Mouse (Mus musculus): Measurements from ENCODE around the gene Hpn. TPM values are rescaled to one million over a fixed set of nuclear protein-coding genes. Genes with fewer than 3 reads are reported as not detected.
A peak's percentile ranks its signal among the peaks of the same experiment; 100 is the strongest.

The Hpn gene
- polyA plus RNA-seq, 1 experiment from 2014 or later, result 36.0 TPM

GRCm38 (mm10) chr7:31155296-31156033 is 40.4 kb upstream of the Hpn start, which contains the start of gene Gramd1a:
Gene Gramd1a (minus strand): TSS chr7:31155896.
- Histone ChIP-seq H3K9ac (ENCODE audit: low read length) (peak within 1 kb of the TSS; percentile 48), H3K4me2 (ENCODE audit: low read depth, low read length) (no peak within 1 kb of the TSS)
- 58% methylated on average over 5 of the region's 5 CpGs for WGBS

DNA sequence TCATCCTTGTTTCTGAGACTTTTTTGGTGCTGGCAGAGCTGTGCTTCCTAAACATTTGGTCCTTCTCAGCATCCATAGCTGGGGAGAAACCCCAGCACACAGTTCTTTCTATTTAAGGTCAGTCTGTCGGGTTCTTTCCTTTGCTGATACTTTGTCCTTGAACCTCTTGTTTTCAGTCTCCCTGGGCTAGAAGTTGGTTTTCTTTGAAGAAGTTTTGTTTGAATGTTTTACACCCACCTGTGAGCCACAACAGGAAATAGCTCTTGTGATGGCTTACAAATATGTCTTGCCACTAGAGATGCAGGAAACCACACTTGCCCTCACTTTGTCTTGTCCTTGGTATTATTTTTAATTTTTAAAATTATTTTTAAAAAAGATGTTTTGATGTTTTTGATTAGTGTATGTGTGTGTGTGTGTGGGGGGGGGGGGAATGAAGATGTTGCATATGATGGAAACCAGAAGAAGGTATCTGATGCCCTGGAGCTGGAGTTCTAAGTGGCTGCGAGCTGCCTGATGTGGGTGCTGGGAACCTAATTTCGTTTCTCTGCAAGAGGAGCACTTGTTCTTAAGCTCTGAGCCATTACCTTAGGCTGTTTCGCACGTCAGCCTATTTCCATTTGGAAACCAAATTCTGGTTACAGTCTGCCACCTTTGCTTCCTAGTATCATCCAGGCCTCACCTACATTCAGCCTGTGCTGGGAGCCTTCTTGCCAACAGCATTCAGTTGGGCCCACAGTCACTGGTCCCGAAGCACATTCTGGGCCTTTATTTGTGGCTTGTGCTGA is 38.6 kb upstream of the Hpn start:
- Histone ChIP-seq H3K9me3 (replicated peaks; ENCODE audit: control insufficient read depth, low read length) (no peaks in the 10 kb centered on the region), H3K4me3 (replicated peaks; ENCODE audit: low read length) (no peak overlapping the region), H3K9ac (ENCODE audit: low read length) (no peak overlapping the region), H3K36me3 (ENCODE audit: control insufficient read depth, insufficient read depth, low read length) (no peaks in the 10 kb centered on the region), H3K4me1 (ENCODE audit: control insufficient read depth, insufficient read depth, low read length) (peaks cover 24% of the 10 kb centered on the region), H3K27me3 (ENCODE audit: control insufficient read depth, insufficient read depth, low read length) (no peaks in the 10 kb centered on the region), H3K4me2 (ENCODE audit: low read depth, low read length) (no peak overlapping the region), H3K27ac (ENCODE audit: low read length) (no peak overlapping the region)
- ATAC-seq (ENCODE audit: insufficient read depth, low FRiP score), result no peak
- 85% methylated on average over 6 of the region's 6 CpGs for WGBS

More at GRCm38 (mm10) chr7:31155296-31156033, 40.4 kb upstream of the Hpn start, which contains the start of gene Gramd1a:
- no peak within 1 kb of the TSS for H3K4me3 ChIP-seq (replicated peaks; ENCODE audit: low read length)
- ATAC-seq (ENCODE audit: insufficient read depth, low FRiP score), result no peak
- H3K27ac ChIP-seq (ENCODE audit: low read length), result peak within 1 kb of the TSS; percentile 60
- H3K9me3 ChIP-seq (replicated peaks; ENCODE audit: control insufficient read depth, low read length), result no peaks in the 10 kb centered on the region; the same call in 1 of the 2 replicates
- H3K36me3 ChIP-seq (ENCODE audit: control insufficient read depth, insufficient read depth, low read length), result no peaks in the 10 kb centered on the region
- H3K27me3 ChIP-seq (ENCODE audit: control insufficient read depth, insufficient read depth, low read length), result no peaks in the 10 kb centered on the region
- peaks cover 13% of the 10 kb centered on the region for H3K4me1 ChIP-seq (ENCODE audit: control insufficient read depth, insufficient read depth, low read length)

DNA sequence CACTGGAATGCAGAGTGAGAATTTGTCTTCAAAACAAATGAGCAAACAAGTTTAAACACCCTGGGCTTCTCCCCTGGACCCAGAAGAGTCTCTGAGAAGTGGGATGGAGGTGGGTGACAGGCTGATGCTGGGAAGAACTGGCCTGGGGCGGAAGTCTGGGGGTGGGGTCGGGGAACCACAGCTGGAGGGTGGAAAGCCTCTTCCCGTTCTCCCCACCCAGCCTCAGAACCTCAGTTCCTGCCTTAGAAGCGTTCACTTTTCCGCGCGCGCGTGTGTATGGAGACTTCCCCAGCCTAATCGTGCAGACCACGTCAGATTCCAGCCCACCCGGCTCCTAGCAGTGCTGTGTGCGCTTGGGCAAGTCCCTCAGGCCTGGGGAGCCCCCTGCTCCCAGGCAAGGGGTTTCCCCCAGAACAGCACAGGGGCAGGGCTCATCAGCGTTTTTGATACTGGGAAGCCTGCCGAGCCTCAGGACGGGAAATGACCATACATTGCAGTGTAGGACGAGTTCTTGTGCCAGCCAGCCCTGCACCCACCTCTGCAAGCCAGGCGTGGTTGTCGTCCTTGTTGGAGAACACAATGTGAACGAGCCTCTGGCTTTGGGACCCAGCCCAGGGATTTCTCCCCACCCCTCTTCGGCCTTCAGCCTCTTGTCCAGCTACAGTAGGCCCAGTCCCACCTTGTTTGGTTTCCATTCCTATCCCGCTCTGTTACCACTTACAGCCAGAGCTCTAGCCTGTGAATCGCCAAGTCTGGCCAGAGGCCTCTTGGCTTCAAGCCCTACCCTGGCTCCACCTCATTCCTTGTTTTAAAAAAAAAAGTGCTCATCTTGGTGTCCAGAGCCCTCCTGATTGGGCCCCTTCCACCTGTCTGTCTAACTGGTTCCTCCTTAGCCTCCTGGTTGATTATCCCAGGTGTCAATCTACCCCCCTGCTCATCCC is 36.5 kb upstream of the Hpn start:
- ATAC-seq (ENCODE audit: insufficient read depth, low FRiP score), result peak; percentile 41
- peak overlapping the region; percentile 98 for H3K9ac ChIP-seq (ENCODE audit: low read length)
- 10% methylated on average over 23 of the region's 23 CpGs for WGBS

DNA sequence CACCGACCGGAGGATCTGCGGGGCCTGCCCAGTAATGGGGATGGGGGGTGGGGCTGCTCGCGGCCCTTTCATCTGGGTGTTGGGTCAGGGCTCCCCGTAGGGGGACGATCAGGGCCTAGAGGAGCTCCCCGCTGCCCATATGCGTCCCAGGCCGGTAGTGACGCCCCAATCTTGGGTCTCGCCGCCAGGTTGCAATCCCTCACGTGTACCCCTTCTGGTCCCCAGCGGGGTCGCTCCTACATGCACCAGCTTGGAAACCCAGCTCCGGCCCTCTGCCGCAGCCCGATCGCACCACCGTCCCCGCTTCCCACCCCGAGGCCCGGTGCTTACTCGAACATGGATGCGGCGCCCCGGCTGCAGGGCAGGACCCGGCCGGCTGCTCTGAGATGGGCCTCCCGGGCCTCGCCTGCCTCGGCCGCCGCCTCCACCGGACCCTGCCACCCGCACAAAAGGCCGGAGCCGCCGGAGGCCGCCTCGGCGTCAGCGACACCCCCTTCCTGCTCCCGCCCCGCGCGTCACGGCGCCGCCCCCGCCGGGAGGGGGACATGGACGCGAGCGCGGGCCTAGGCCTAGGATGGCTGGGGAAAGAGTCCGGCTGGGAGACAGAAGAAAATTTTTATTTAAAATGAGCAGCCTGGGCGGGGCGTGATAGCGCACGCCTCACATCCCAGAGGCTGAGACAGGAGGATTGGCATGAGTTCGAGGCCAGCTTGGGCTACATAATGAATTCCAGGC is 35.6 kb upstream of the Hpn start:
- peak overlapping the region; percentile 94 for H3K27ac ChIP-seq (ENCODE audit: low read length)
- H3K4me3 ChIP-seq (replicated peaks; ENCODE audit: low read length), result peak overlapping the region; percentile 86
- H3K4me1 ChIP-seq (ENCODE audit: control insufficient read depth, insufficient read depth, low read length), result peaks cover 44% of the 10 kb centered on the region
- WGBS, result under 1% methylated on average over 63 of the region's 63 CpGs
- peak overlapping the region; percentile 62 for H3K4me2 ChIP-seq (ENCODE audit: low read depth, low read length)
- no peaks in the 10 kb centered on the region for H3K36me3 ChIP-seq (ENCODE audit: control insufficient read depth, insufficient read depth, low read length)
- H3K9me3 ChIP-seq (replicated peaks; ENCODE audit: control insufficient read depth, low read length), result no peaks in the 10 kb centered on the region
- no peaks in the 10 kb centered on the region for H3K27me3 ChIP-seq (ENCODE audit: control insufficient read depth, insufficient read depth, low read length)
- peak; percentile 87 for ATAC-seq (ENCODE audit: insufficient read depth, low FRiP score)
- peak overlapping the region; percentile 98 for H3K9ac ChIP-seq (ENCODE audit: low read length)

More for the DNA sequence above, 36.5 kb upstream of the Hpn start:
- Histone ChIP-seq H3K4me1 (ENCODE audit: control insufficient read depth, insufficient read depth, low read length) (peaks cover 37% of the 10 kb centered on the region), H3K27ac (ENCODE audit: low read length) (peak overlapping the region; percentile 94), H3K27me3 (ENCODE audit: control insufficient read depth, insufficient read depth, low read length) (no peaks in the 10 kb centered on the region), H3K4me3 (replicated peaks; ENCODE audit: low read length) (peak overlapping the region; percentile 86), H3K36me3 (ENCODE audit: control insufficient read depth, insufficient read depth, low read length) (no peaks in the 10 kb centered on the region), H3K9me3 (replicated peaks; ENCODE audit: control insufficient read depth, low read length) (no peaks in the 10 kb centered on the region), H3K4me2 (ENCODE audit: low read depth, low read length) (peak overlapping the region; percentile 62)

DNA sequence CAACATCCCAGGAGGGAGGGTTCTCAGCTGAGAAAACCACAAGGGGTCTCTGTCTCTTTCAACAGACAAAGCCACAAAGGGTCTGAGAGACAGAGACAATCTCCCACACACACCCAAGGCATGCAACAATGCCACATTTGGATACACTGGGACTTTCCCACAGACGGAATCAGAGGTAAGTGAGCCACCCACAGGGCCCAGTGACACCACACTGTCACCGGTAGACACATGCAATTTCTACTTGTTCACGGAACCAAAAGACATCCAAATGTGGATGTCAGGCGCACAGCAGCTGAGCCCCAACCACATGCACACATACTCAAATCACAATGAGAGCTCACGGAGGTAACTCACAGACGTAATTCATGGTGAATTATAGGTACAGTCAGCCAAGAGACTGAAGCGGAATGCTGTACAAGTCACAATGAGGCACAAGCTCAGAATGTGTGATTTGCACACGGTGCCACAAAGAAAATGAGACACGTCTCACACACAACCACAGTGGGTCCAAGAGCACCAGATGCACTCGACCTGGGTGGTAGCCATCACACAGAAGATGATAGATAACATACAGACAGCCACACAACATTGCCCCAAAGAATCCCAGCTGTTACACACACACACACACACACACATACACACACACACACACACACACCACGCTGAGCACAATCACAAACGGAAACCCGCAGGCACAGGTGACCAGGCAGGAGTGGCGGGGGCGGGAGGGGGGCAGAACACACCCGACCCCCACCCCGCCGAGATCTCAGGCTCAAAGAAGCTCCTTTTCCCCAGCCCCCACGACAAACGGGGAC is 34.9 kb upstream of the Hpn start:
- peak overlapping the region; percentile 94 for H3K27ac ChIP-seq (ENCODE audit: low read length)
- peak overlapping the region; percentile 62 for H3K4me2 ChIP-seq (ENCODE audit: low read depth, low read length)
- WGBS, result 5% methylated on average over 20 of the region's 20 CpGs
- H3K4me1 ChIP-seq (ENCODE audit: control insufficient read depth, insufficient read depth, low read length), result peaks cover 40% of the 10 kb centered on the region
- H3K27me3 ChIP-seq (ENCODE audit: control insufficient read depth, insufficient read depth, low read length), result no peaks in the 10 kb centered on the region
- peak overlapping the region; percentile 98 for H3K9ac ChIP-seq (ENCODE audit: low read length)
- no peak for ATAC-seq (ENCODE audit: insufficient read depth, low FRiP score)
- H3K9me3 ChIP-seq (replicated peaks; ENCODE audit: control insufficient read depth, low read length), result no peaks in the 10 kb centered on the region
- no peaks in the 10 kb centered on the region for H3K36me3 ChIP-seq (ENCODE audit: control insufficient read depth, insufficient read depth, low read length)
- peak overlapping the region; percentile 86 for H3K4me3 ChIP-seq (replicated peaks; ENCODE audit: low read length)

- H3K36me3 ChIP-seq (ENCODE audit: control insufficient read depth, insufficient read depth, low read length), result no peaks in the 10 kb centered on the region
- no peaks in the 10 kb centered on the region for H3K9me3 ChIP-seq (replicated peaks; ENCODE audit: control insufficient read depth, low read length)
- H3K9ac ChIP-seq (ENCODE audit: low read length), result peak overlapping the region; percentile 98
- WGBS, result 28% methylated on average over 9 of the region's 9 CpGs
- H3K4me1 ChIP-seq (ENCODE audit: control insufficient read depth, insufficient read depth, low read length), result peaks cover 40% of the 10 kb centered on the region
- ATAC-seq (ENCODE audit: insufficient read depth, low FRiP score), result no peak
- H3K4me3 ChIP-seq (replicated peaks; ENCODE audit: low read length), result peak overlapping the region; percentile 86
- no peaks in the 10 kb centered on the region for H3K27me3 ChIP-seq (ENCODE audit: control insufficient read depth, insufficient read depth, low read length)
- peak overlapping the region; percentile 72 for H3K27ac ChIP-seq (ENCODE audit: low read length)
- H3K4me2 ChIP-seq (ENCODE audit: low read depth, low read length), result peak overlapping the region; percentile 62
These were observed 34.2 kb upstream of the Hpn start for GRCm38 (mm10) chr7:31149271-31149670.

DNA sequence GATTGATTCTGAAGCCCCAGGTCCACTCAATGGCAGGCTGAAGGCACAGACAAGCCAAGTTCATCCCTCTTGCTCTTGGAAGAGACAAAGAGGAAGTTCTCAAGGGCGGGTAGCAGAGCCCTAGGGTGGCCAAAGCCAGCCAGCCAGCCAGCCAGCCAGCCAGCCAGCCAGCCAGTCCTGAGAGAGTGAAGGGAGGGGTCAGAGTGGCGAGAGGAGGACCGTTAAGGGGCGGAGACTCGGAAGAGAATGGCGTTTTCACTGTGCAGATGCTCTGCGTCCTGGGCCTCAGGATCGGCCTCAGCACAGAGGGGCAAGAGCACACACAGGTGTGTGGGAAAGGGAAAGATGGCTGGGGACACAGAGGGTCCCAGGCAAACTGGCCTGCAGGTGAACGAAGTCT is 33.7 kb upstream of the Hpn start:
- H3K4me2 ChIP-seq (ENCODE audit: low read depth, low read length), result peak overlapping the region; percentile 62
- no peak; the same call in 1 of the 2 replicates for ATAC-seq (ENCODE audit: insufficient read depth, low FRiP score)
- H3K27me3 ChIP-seq (ENCODE audit: control insufficient read depth, insufficient read depth, low read length), result no peaks in the 10 kb centered on the region
- peak overlapping the region; percentile 86 for H3K4me3 ChIP-seq (replicated peaks; ENCODE audit: low read length)
- WGBS, result 17% methylated on average over 9 of the region's 9 CpGs
- H3K36me3 ChIP-seq (ENCODE audit: control insufficient read depth, insufficient read depth, low read length), result no peaks in the 10 kb centered on the region
- H3K9ac ChIP-seq (ENCODE audit: low read length), result peak overlapping the region; percentile 67
- H3K9me3 ChIP-seq (replicated peaks; ENCODE audit: control insufficient read depth, low read length), result no peaks in the 10 kb centered on the region
- peak overlapping the region; percentile 72 for H3K27ac ChIP-seq (ENCODE audit: low read length)
- peaks cover 40% of the 10 kb centered on the region for H3K4me1 ChIP-seq (ENCODE audit: control insufficient read depth, insufficient read depth, low read length)

Data from stomach, embryonic 16.5 days (tissue).